Mouse (Mus musculus) small intestine, adult 2 months (tissue): ENCODE data around the gene Gh. TPM values are rescaled to one million over a fixed set of nuclear protein-coding genes. Genes with fewer than 3 reads are reported as not detected.
A peak's percentile ranks its signal among the peaks of the same experiment; 100 is the strongest.

ENCODE experiments used
- H3K27ac ChIP-seq: fragments of 200-500 bp; 2 replicates; pipeline ENCODE4 v1.5.1; 2012; ENCODE audit warnings: low read depth, low read length, control low read depth, inconsistent platforms; ENCODE audit not compliant: insufficient read depth
- H3K27me3 ChIP-seq: fragments of 200-500 bp; 2 replicates; pipeline ENCODE4 v1.6.1; 2012; ENCODE audit warnings: mild to moderate bottlenecking, moderate library complexity, low read length, inconsistent platforms; ENCODE audit not compliant: control insufficient read depth, insufficient read depth
- H3K36me3 ChIP-seq: fragments of 200-500 bp; 2 replicates; pipeline ENCODE4 v1.6.1; 2012; ENCODE audit warnings: mild to moderate bottlenecking, low read length, control low read depth, inconsistent platforms; ENCODE audit not compliant: control insufficient read depth, insufficient read depth
- H3K4me1 ChIP-seq: fragments of 200-500 bp; 2 replicates; pipeline ENCODE4 v1.6.1; 2012; ENCODE audit warnings: low read length, inconsistent platforms, mixed read lengths; ENCODE audit not compliant: control insufficient read depth, insufficient read depth, insufficient read length
- H3K4me3 ChIP-seq: fragments of 200-500 bp; 2 replicates; pipeline ENCODE4 v1.5.1; 2012; ENCODE audit warnings: low read depth, mild to moderate bottlenecking, control low read depth, inconsistent platforms, low read length, moderate library complexity
- CTCF ChIP-seq: fragments of 200-500 bp; IDR thresholded peaks from 2 replicates; pipeline ENCODE4 v1.5.1; 2012; ENCODE audit warnings: low read depth, mild to moderate bottlenecking, control low read depth, inconsistent platforms, low read length, moderate library complexity, mixed read lengths; ENCODE audit not compliant: insufficient replicate concordance, insufficient read length; ENCODE audit errors: extremely low read depth
- POLR2A ChIP-seq: fragments of 200-500 bp; IDR thresholded peaks from 2 replicates; pipeline ENCODE4 v1.6.1; 2012; ENCODE audit warnings: low read depth, mild to moderate bottlenecking, control low read depth, inconsistent platforms, low read length, moderate library complexity
- WGBS: fragments of 180-500 bp; shearing (Covaris S2); methylation state at CpG from one replicate; pipeline ENCODE4 v1.1.7; 2018; 5-methylcytosine and 5-hydroxymethylcytosine counted together
- polyA plus RNA-seq: library from polyadenylated mRNA; depleted of rRNA; stranded (reverse); fragments of >200 nt; gene quantifications from 2 replicates; pipeline ENCODE4 v1.2.3, GENCODE M21; 2012

The Gh gene
- polyA plus RNA-seq, 1 experiment, result 0.24 TPM

- no peak overlapping the region for H3K4me3 ChIP-seq
- no peak overlapping the region for H3K27ac ChIP-seq
Measured at GRCm38 (mm10) chr11:106308162-106308561, 6.5 kb upstream of the Gh start.

DNA sequence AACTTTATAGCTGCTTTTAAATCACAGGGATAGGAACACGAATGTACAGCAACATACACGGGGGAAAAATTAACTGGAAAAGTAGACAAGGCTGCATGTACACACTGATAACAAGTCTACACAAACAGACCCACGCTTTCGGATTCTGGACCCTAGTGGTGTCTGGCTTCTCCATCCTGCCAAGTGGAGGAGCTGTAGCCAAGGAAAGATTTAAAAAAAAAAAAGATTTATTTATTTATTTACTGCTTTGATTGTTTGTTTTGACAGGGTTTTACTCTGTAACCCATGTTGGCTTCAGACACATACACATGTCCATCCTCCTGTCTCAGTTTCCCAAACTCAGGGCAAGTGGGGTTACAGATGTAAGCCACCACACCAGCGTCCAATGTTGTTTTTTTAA lies 5.8 kb upstream of the Gh start:
- TF ChIP-seq CTCF (no peak), POLR2A (no peak)
- Histone ChIP-seq H3K27ac (no peak overlapping the region), H3K4me3 (no peak overlapping the region), H3K36me3 (no peaks in the 10 kb centered on the region), H3K27me3 (no peaks in the 10 kb centered on the region), H3K4me1 (peaks cover 1% of the 10 kb centered on the region; the same call in 1 of the 2 replicates)
- 43% methylated on average over 5 of the region's 5 CpGs for WGBS

More at GRCm38 (mm10) chr11:106308162-106308561, 6.5 kb upstream of the Gh start:
- no peak for TF ChIP-seq CTCF
- TF ChIP-seq POLR2A, result no peak
- WGBS, result 81% methylated on average over 11 of the region's 11 CpGs
- Histone ChIP-seq H3K27me3 (no peaks in the 10 kb centered on the region), H3K36me3 (no peaks in the 10 kb centered on the region), H3K4me1 (peaks cover 8% of the 10 kb centered on the region)

DNA sequence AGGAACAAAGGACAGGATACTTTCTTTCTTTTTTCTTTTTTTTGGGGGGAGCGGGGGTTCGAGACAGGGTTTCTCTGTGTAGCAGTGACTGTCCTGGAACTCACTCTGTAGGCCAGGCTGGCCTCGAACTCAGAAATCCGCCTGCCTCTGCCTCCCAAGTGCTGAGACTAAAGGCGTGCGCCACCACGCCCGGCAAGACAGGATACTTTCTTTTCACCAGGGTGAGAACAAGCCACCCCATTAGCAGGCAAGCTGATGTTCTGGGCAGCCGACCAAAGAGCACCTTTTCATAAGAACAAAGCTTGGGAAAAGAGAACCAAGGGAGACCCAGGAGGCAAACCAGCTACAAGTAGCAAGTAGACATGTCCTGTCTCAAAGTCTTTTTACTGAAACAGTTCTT lies 5.1 kb upstream of the Gh start:
- no peak for TF ChIP-seq POLR2A
- no peak for TF ChIP-seq CTCF
- Histone ChIP-seq H3K27me3 (no peaks in the 10 kb centered on the region), H3K27ac (no peak overlapping the region), H3K36me3 (no peaks in the 10 kb centered on the region), H3K4me3 (no peak overlapping the region), H3K4me1 (no peaks in the 10 kb centered on the region; the same call in 1 of the 2 replicates)
- 70% methylated on average over 9 of the region's 9 CpGs for WGBS

GRCm38 (mm10) chr11:106306065-106306385 lies 4.4 kb upstream of the Gh start:
- Histone ChIP-seq H3K27me3 (no peaks in the 10 kb centered on the region), H3K27ac (no peak overlapping the region), H3K36me3 (no peaks in the 10 kb centered on the region), H3K4me1 (no peaks in the 10 kb centered on the region; the same call in 1 of the 2 replicates), H3K4me3 (no peak overlapping the region)
- TF ChIP-seq POLR2A (no peak), CTCF (no peak)
- WGBS, result 91% methylated on average over 3 of the region's 3 CpGs

- Histone ChIP-seq H3K4me1 (no peaks in the 10 kb centered on the region; the same call in 1 of the 2 replicates), H3K4me3 (no peak overlapping the region), H3K27ac (0 out of 2 replicates have a peak overlapping the region, but pooled peaks have one; percentile 11), H3K27me3 (no peaks in the 10 kb centered on the region), H3K36me3 (no peaks in the 10 kb centered on the region)
- 71% methylated on average over 10 of the region's 10 CpGs for WGBS
- TF ChIP-seq POLR2A (no peak), CTCF (no peak)
Measured at GRCm38 (mm10) chr11:106305348-106306064, 3.8 kb upstream of the Gh start.

GRCm38 (mm10) chr11:106302634-106303033 lies 969 bp upstream of the Gh start:
- TF ChIP-seq CTCF (peak; percentile 77; the same call in 1 of the 2 replicates), POLR2A (no peak)
- 2% methylated on average over 2 of the region's 2 CpGs for WGBS
- H3K4me1 ChIP-seq, result no peaks in the 10 kb centered on the region; the same call in 1 of the 2 replicates
- no peaks in the 10 kb centered on the region for H3K27me3 ChIP-seq
- no peak overlapping the region for H3K27ac ChIP-seq
- H3K4me3 ChIP-seq, result no peak overlapping the region
- no peaks in the 10 kb centered on the region for H3K36me3 ChIP-seq

- TF ChIP-seq POLR2A, result no peak
- no peak for TF ChIP-seq CTCF
- Histone ChIP-seq H3K4me3 (no peak overlapping the region), H3K36me3 (no peaks in the 10 kb centered on the region), H3K27me3 (no peaks in the 10 kb centered on the region), H3K27ac (no peak overlapping the region), H3K4me1 (no peaks in the 10 kb centered on the region)
- WGBS, result 70% methylated on average over 2 of the region's 2 CpGs
Measured at GRCm38 (mm10) chr11:106291861-106292260, 9.8 kb downstream of the Gh start.

DNA sequence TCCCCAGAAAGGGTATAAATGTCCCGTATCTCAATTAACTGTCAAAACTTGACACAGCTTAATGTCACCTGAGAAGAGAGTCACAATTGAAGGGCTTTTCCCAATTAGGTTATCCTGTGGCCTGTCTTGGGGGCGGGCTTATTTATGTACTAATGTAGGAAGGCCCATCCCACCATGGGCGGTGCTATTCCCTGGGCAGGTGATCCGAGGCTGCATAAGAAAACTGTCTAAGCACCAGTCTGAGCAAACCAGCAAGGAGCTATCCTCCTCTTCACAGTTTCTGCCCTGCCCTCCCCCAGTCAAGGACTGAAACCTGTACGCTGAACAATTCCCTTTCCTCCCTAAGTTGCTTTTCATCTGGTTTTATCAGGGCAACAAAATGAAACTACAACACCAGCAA lies 11.3 kb downstream of the Gh start:
- no peaks in the 10 kb centered on the region for H3K36me3 ChIP-seq
- no peak overlapping the region for H3K27ac ChIP-seq
- 86% methylated on average over 5 of the region's 5 CpGs for WGBS
- H3K27me3 ChIP-seq, result no peaks in the 10 kb centered on the region
- no peak for TF ChIP-seq POLR2A
- TF ChIP-seq CTCF, result no peak
- no peaks in the 10 kb centered on the region for H3K4me1 ChIP-seq
- H3K4me3 ChIP-seq, result no peak overlapping the region
